Mouse (Mus musculus): ENCODE data around the gene Mamdc2.

- TF ChIP-seq CTCF (IDR thresholded peaks at IDR 0.05; ENCODE audit: low read depth) = peak; percentile 48
- no peak for TF ChIP-seq EP300 (IDR thresholded peaks at IDR 0.05; ENCODE audit: low read depth)
Observed at GRCm38 (mm10) chr19:23478895-23479596, 30.8 kb upstream of the Mamdc2 start.
